Mouse (Mus musculus) hindbrain, embryonic 12.5 days (tissue): Measurements from ENCODE around the gene Evx2. TPM values are rescaled to one million over a fixed set of nuclear protein-coding genes. Genes with fewer than 3 reads are reported as not detected.

ENCODE experiments used
- ATAC-seq: fragments of 200-750 bp; cut with Nextera tagmentation; 2 replicates; pipeline ENCODE4 v1.8.0; 2017; ENCODE audit warnings: moderate TSS enrichment; ENCODE audit not compliant: low FRiP score
- H3K27ac ChIP-seq: fragments of 300-500 bp; sonication (generic); 2 replicates; pipeline ENCODE4 v1.5.1; 2016; ENCODE audit warnings: mild to moderate bottlenecking
- H3K27me3 ChIP-seq: fragments of 300-500 bp; sonication (generic); 2 replicates; pipeline ENCODE4 v1.6.1; 2016; ENCODE audit warnings: mild to moderate bottlenecking
- H3K36me3 ChIP-seq: fragments of 300-500 bp; sonication (generic); 2 replicates; pipeline ENCODE4 v1.6.1; 2016; ENCODE audit warnings: mild to moderate bottlenecking
- H3K4me1 ChIP-seq: fragments of 300-500 bp; sonication (generic); 2 replicates; pipeline ENCODE4 v1.6.1; 2016
- H3K4me2 ChIP-seq: fragments of 300-500 bp; sonication (generic); replicated peaks from 2 replicates; pipeline ENCODE4 v1.6.1; 2016; ENCODE audit warnings: mild to moderate bottlenecking
- H3K4me3 ChIP-seq: fragments of 300-500 bp; sonication (generic); 2 replicates; pipeline ENCODE4 v1.5.1; 2016; ENCODE audit warnings: mild to moderate bottlenecking
- H3K9ac ChIP-seq: fragments of 300-500 bp; sonication (generic); 2 replicates; pipeline ENCODE4 v1.6.1; 2016; ENCODE audit warnings: mild to moderate bottlenecking, moderate library complexity
- H3K9me3 ChIP-seq: fragments of 300-500 bp; sonication (generic); replicated peaks from 2 replicates; pipeline ENCODE4 v1.6.1; 2016; ENCODE audit warnings: mild to moderate bottlenecking
- WGBS: fragments of 180-500 bp; shearing (Covaris S2); methylation state at CpG from one replicate; pipeline ENCODE4 v1.1.7; 2016; 5-methylcytosine and 5-hydroxymethylcytosine counted together
- polyA plus RNA-seq: library from polyadenylated mRNA; unstranded; fragments of >200 nt; fragmentation: Nextera tagmentation; extraction: Ambion mirVana; gene quantifications from 2 replicates; pipeline ENCODE4 v1.2.1, GENCODE M21; 2016

Gene Evx2
- polyA plus RNA-seq, 1 experiment from 2014 or later, result 2.7 TPM

- Histone ChIP-seq H3K9me3 (no peaks in the 10 kb centered on the region), H3K36me3 (no peaks in the 10 kb centered on the region), H3K4me1 (peaks cover 14% of the 10 kb centered on the region; the same call in 1 of the 2 replicates), H3K4me2 (no peak overlapping the region), H3K9ac (no peak overlapping the region), H3K27me3 (peaks cover 97% of the 10 kb centered on the region), H3K27ac (no peak overlapping the region), H3K4me3 (no peak overlapping the region)
- 9% methylated on average over 4 of the region's 4 CpGs for whole genome bisulfite sequencing
- ATAC-seq, result no peak
Observed at GRCm38 (mm10) chr2:74685059-74685603, 25.8 kb upstream of the Evx2 start.

- H3K9ac ChIP-seq, result no peak overlapping the region
- no peak overlapping the region for H3K4me3 ChIP-seq
- no peaks in the 10 kb centered on the region for H3K9me3 ChIP-seq
- no peak overlapping the region for H3K4me2 ChIP-seq
- no peak overlapping the region for H3K27ac ChIP-seq
- H3K27me3 ChIP-seq, result peaks cover 97% of the 10 kb centered on the region
- WGBS, result under 1% methylated on average over 12 of the region's 12 CpGs
- H3K36me3 ChIP-seq, result no peaks in the 10 kb centered on the region
- peaks cover 14% of the 10 kb centered on the region; the same call in 1 of the 2 replicates for H3K4me1 ChIP-seq
- no peak for ATAC-seq
Observed at GRCm38 (mm10) chr2:74684106-74684505, 24.7 kb upstream of the Evx2 start.

GRCm38 (mm10) chr2:74683471-74683951 is 24.2 kb upstream of the Evx2 start:
- H3K4me3 ChIP-seq, result no peak overlapping the region

GRCm38 (mm10) chr2:74682796-74683195 is 23.4 kb upstream of the Evx2 start:
- WGBS, result 0% methylated on average over 37 of the region's 51 CpGs
- H3K27ac ChIP-seq, result no peak overlapping the region
- no peak for ATAC-seq
- H3K36me3 ChIP-seq, result no peaks in the 10 kb centered on the region
- no peak overlapping the region for H3K9ac ChIP-seq
- H3K9me3 ChIP-seq, result no peaks in the 10 kb centered on the region
- H3K4me2 ChIP-seq, result peak overlapping the region; percentile 24; the same call in 1 of the 2 replicates
- H3K27me3 ChIP-seq, result peaks cover 97% of the 10 kb centered on the region
- peaks cover 14% of the 10 kb centered on the region; the same call in 1 of the 2 replicates for H3K4me1 ChIP-seq
- peak overlapping the region; percentile 20 for H3K4me3 ChIP-seq

More at GRCm38 (mm10) chr2:74683471-74683951, 24.2 kb upstream of the Evx2 start:
- Histone ChIP-seq H3K4me2 (no peak overlapping the region), H3K27me3 (peaks cover 97% of the 10 kb centered on the region), H3K36me3 (no peaks in the 10 kb centered on the region), H3K9me3 (no peaks in the 10 kb centered on the region), H3K4me1 (peaks cover 14% of the 10 kb centered on the region; the same call in 1 of the 2 replicates), H3K9ac (no peak overlapping the region), H3K27ac (no peak overlapping the region)
- no peak for ATAC-seq
- 0% methylated on average over 18 of the region's 18 CpGs for WGBS

- H3K4me1 ChIP-seq, result peaks cover 14% of the 10 kb centered on the region; the same call in 1 of the 2 replicates
- no peaks in the 10 kb centered on the region for H3K9me3 ChIP-seq
- no peak overlapping the region for H3K9ac ChIP-seq
- no peak overlapping the region for H3K27ac ChIP-seq
- H3K4me2 ChIP-seq, result peak overlapping the region; percentile 24; the same call in 1 of the 2 replicates
- peak; percentile 43 for ATAC-seq
- H3K27me3 ChIP-seq, result peaks cover 97% of the 10 kb centered on the region
- peak overlapping the region; percentile 13; the same call in 1 of the 2 replicates for H3K4me3 ChIP-seq
- WGBS, result under 1% methylated on average over 74 of the region's 78 CpGs
- H3K36me3 ChIP-seq, result no peaks in the 10 kb centered on the region
Observed at GRCm38 (mm10) chr2:74681594-74682531, 22.5 kb upstream of the Evx2 start.

GRCm38 (mm10) chr2:74680561-74681398 is 21.4 kb upstream of the Evx2 start:
- H3K4me2 ChIP-seq, result no peak overlapping the region
- no peak overlapping the region for H3K4me3 ChIP-seq
- no peak overlapping the region for H3K9ac ChIP-seq
- under 1% methylated on average over 21 of the region's 21 CpGs for WGBS
- peaks cover 14% of the 10 kb centered on the region; the same call in 1 of the 2 replicates for H3K4me1 ChIP-seq
- ATAC-seq, result no peak
- peaks cover 99% of the 10 kb centered on the region for H3K27me3 ChIP-seq
- H3K9me3 ChIP-seq, result no peaks in the 10 kb centered on the region
- no peaks in the 10 kb centered on the region for H3K36me3 ChIP-seq
- H3K27ac ChIP-seq, result no peak overlapping the region

GRCm38 (mm10) chr2:74679980-74680379 is 20.6 kb upstream of the Evx2 start:
- no peak for ATAC-seq
- no peak overlapping the region for H3K9ac ChIP-seq
- H3K27me3 ChIP-seq, result peaks cover 100% of the 10 kb centered on the region
- no peaks in the 10 kb centered on the region for H3K36me3 ChIP-seq
- no peaks in the 10 kb centered on the region for H3K9me3 ChIP-seq
- under 1% methylated on average over 23 of the region's 23 CpGs for WGBS
- no peak overlapping the region for H3K27ac ChIP-seq
- H3K4me3 ChIP-seq, result no peak overlapping the region
- H3K4me2 ChIP-seq, result no peak overlapping the region
- H3K4me1 ChIP-seq, result peaks cover 14% of the 10 kb centered on the region; the same call in 1 of the 2 replicates

GRCm38 (mm10) chr2:74679596-74679971 is 20.2 kb upstream of the Evx2 start:
- Histone ChIP-seq H3K4me2 (no peak overlapping the region), H3K4me3 (no peak overlapping the region), H3K36me3 (no peaks in the 10 kb centered on the region)

GRCm38 (mm10) chr2:74678891-74679595 is 19.7 kb upstream of the Evx2 start, which contains the start of gene Hoxd11:
TSS of gene Hoxd11 (plus strand) at chr2:74679557.
- Histone ChIP-seq H3K4me1 (peaks cover 14% of the 10 kb centered on the region; the same call in 1 of the 2 replicates), H3K4me2 (no peak within 1 kb of the TSS), H3K9me3 (no peaks in the 10 kb centered on the region), H3K27me3 (peaks cover 100% of the 10 kb centered on the region), H3K36me3 (no peaks in the 10 kb centered on the region), H3K9ac (no peak within 1 kb of the TSS), H3K4me3 (no peak within 1 kb of the TSS), H3K27ac (no peak within 1 kb of the TSS)
- WGBS, result 1% methylated on average over 15 of the region's 15 CpGs
- ATAC-seq, result no peak

More at GRCm38 (mm10) chr2:74679596-74679971, 20.2 kb upstream of the Evx2 start:
- H3K27me3 ChIP-seq, result peaks cover 100% of the 10 kb centered on the region
- under 1% methylated on average over 26 of the region's 26 CpGs for WGBS
- peaks cover 14% of the 10 kb centered on the region; the same call in 1 of the 2 replicates for H3K4me1 ChIP-seq
- H3K9ac ChIP-seq, result no peak overlapping the region
- no peaks in the 10 kb centered on the region for H3K9me3 ChIP-seq
- no peak overlapping the region for H3K27ac ChIP-seq
- ATAC-seq, result no peak

GRCm38 (mm10) chr2:74677106-74677505 is 17.7 kb upstream of the Evx2 start:
- ATAC-seq, result no peak
- H3K36me3 ChIP-seq, result no peaks in the 10 kb centered on the region
- WGBS, result 3% methylated on average over 2 of the region's 2 CpGs
- no peak overlapping the region for H3K27ac ChIP-seq
- peaks cover 100% of the 10 kb centered on the region for H3K27me3 ChIP-seq
- H3K9me3 ChIP-seq, result no peaks in the 10 kb centered on the region
- H3K4me3 ChIP-seq, result no peak overlapping the region
- no peak overlapping the region for H3K4me2 ChIP-seq
- H3K9ac ChIP-seq, result no peak overlapping the region
- H3K4me1 ChIP-seq, result peaks cover 11% of the 10 kb centered on the region; the same call in 1 of the 2 replicates

- Histone ChIP-seq H3K9ac (no peak overlapping the region), H3K27ac (no peak overlapping the region), H3K4me2 (no peak overlapping the region), H3K4me3 (no peak overlapping the region), H3K9me3 (no peaks in the 10 kb centered on the region), H3K4me1 (peaks cover 5% of the 10 kb centered on the region; the same call in 1 of the 2 replicates), H3K27me3 (peaks cover 100% of the 10 kb centered on the region), H3K36me3 (no peaks in the 10 kb centered on the region)
- WGBS, result 0% methylated on average over 9 of the region's 9 CpGs
- no peak for ATAC-seq
Observed at GRCm38 (mm10) chr2:74676376-74677052, 17.2 kb upstream of the Evx2 start.
